Mouse (Mus musculus) lung, embryonic 14.5 days (tissue): Measurements from ENCODE around the gene Phf21a. TPM values are rescaled to one million over a fixed set of nuclear protein-coding genes. Genes with fewer than 3 reads are reported as not detected.

ENCODE experiments used
- ATAC-seq: fragments of 200-750 bp; cut with Nextera tagmentation; 2 replicates; pipeline ENCODE4 v1.8.0; 2017; ENCODE audit warnings: mild to moderate bottlenecking, moderate TSS enrichment, moderate library complexity; ENCODE audit not compliant: insufficient read depth
- DNase-seq: peaks from one replicate; pipeline ENCODE4 v3.0.0-alpha.2; 2015
- H3K27ac ChIP-seq: fragments of 300-500 bp; sonication (generic); 2 replicates; pipeline ENCODE4 v1.5.1; 2014; ENCODE audit warnings: low read depth, mild to moderate bottlenecking, moderate library complexity
- H3K27me3 ChIP-seq: fragments of 300-500 bp; sonication (generic); 2 replicates; pipeline ENCODE4 v1.6.1; 2014; ENCODE audit warnings: low read length, control low read depth; ENCODE audit not compliant: insufficient read depth
- H3K36me3 ChIP-seq: fragments of 300-500 bp; sonication (generic); 2 replicates; pipeline ENCODE4 v1.6.1; 2014; ENCODE audit warnings: control low read depth; ENCODE audit not compliant: insufficient read depth
- H3K4me1 ChIP-seq: fragments of 300-500 bp; sonication (generic); 2 replicates; pipeline ENCODE4 v1.6.1; 2014; ENCODE audit warnings: antibody characterized with exemption, control low read depth; ENCODE audit not compliant: insufficient read depth
- H3K4me2 ChIP-seq: fragments of 300-500 bp; sonication (generic); 2 replicates; pipeline ENCODE4 v1.6.1; 2014; ENCODE audit warnings: mild to moderate bottlenecking
- H3K4me3 ChIP-seq: fragments of 300-500 bp; sonication (generic); 2 replicates; pipeline ENCODE4 v1.5.1; 2014; ENCODE audit warnings: low read depth, low read length
- H3K9ac ChIP-seq: fragments of 300-500 bp; sonication (generic); 2 replicates; pipeline ENCODE4 v1.6.1; 2014
- H3K9me3 ChIP-seq: fragments of 300-500 bp; sonication (generic); 2 replicates; pipeline ENCODE4 v1.6.1; 2016; ENCODE audit warnings: low read depth, low read length, control low read depth
- CTCF ChIP-seq: IDR thresholded peaks from 2 replicates; pipeline ENCODE4 v1.5.1; 2016; ENCODE audit warnings: antibody characterized with exemption, low read depth
- WGBS: fragments of 180-500 bp; shearing (Covaris S2); extraction: QIAGEN DNeasy Blood & Tissue Kit; methylation state at CpG from one replicate; pipeline ENCODE4 v1.1.7; 2014; 5-methylcytosine and 5-hydroxymethylcytosine counted together
- polyA plus RNA-seq: library from polyadenylated mRNA; unstranded; fragments of >200 nt; fragmentation: Nextera tagmentation; extraction: Ambion mirVana; gene quantifications from 2 replicates; pipeline ENCODE4 v1.2.1, GENCODE M21; 2014

The Phf21a gene
- polyA plus RNA-seq, 1 experiment from 2014 or later: 26.1 TPM

DNA sequence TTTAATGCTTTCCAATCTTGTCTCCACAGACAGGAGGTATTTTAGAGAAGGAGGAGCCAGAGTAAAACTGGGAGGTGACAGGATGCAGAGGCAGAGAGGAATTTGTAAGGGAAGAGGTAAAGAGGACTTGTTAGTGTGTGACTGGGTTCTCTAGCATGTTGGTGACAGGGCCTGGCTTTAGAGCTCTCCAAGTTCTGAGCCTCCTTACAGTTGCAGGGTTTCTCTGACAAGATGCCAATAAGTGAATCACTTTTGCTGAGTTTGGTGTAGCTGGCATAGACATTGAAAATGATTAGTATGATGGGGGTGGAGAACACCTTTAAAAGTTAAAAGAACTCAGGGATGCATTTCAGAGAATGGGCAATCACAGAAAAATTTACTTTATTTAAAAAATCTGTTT is 138.8 kb downstream of the Phf21a start:
- ATAC-seq: no peak

DNA sequence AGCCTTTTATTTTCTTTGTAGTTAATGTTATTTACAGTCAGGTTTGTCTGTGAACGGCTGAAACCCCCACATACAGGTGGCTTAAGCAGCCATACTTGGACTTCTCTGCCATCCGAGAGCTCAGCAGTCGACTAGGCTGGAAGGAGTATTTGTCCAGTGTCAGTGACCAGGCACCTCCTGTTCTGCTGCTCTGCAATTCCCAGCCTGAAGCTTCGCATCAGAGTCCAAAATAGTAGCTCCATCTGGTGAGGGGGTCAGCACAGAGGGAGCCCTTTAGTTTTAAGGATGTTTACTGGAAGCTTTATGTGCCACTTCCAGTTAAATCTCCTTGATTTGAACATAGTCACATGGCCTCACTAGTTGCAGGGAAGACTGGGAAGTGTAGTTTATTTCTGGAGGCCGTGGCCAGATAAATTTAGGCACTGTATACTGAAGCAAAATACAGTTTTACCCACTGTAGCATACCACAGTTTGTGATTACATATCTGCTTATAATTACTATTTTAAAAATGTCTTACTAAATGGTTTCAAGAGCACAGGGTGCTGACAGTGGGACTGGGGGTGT is 141.9 kb downstream of the Phf21a start:
- peaks cover 49% of the 10 kb centered on the region for H3K36me3 ChIP-seq
- H3K27ac ChIP-seq: no peak overlapping the region
- no peak overlapping the region for H3K4me3 ChIP-seq
- DNase-seq (no peak), ATAC-seq (no peak)
- H3K4me2 ChIP-seq: no peak overlapping the region
- H3K27me3 ChIP-seq: no peaks in the 10 kb centered on the region
- TF ChIP-seq CTCF: no peak
- 86% methylated on average over 5 of the region's 5 CpGs for WGBS
- no peak overlapping the region for H3K9ac ChIP-seq
- H3K9me3 ChIP-seq: no peaks in the 10 kb centered on the region
- no peaks in the 10 kb centered on the region for H3K4me1 ChIP-seq

More for the DNA sequence above, 138.8 kb downstream of the Phf21a start:
- no peak overlapping the region for H3K27ac ChIP-seq
- no peak for DNase-seq
- TF ChIP-seq CTCF: no peak
- H3K9me3 ChIP-seq: no peaks in the 10 kb centered on the region
- H3K4me1 ChIP-seq: no peaks in the 10 kb centered on the region
- H3K27me3 ChIP-seq: no peaks in the 10 kb centered on the region
- peaks cover 42% of the 10 kb centered on the region for H3K36me3 ChIP-seq
- H3K9ac ChIP-seq: no peak overlapping the region
- H3K4me3 ChIP-seq: no peak overlapping the region
- H3K4me2 ChIP-seq: no peak overlapping the region

DNA sequence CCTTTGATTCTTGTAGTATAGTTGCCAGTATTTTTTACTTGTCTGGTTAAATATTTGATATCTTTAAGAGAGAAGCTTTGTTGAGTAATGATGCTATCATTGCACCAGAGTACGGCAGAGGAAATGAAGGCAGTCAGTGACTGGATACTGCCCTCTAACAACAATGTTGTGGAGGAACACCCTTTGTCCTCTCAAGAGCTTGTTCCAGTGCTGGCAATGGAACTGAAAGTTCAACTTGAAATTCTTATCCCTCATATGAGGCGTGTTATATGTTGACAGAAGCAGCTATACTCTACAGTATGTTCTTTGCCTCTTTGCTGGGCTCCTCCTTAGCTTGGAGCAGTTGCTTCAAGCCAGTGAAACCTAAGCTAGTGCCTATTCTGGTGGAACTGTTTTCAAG is 147.4 kb downstream of the Phf21a start:
- no peaks in the 10 kb centered on the region for H3K4me1 ChIP-seq
- 79% methylated on average over 2 of the region's 2 CpGs for WGBS
- no peak overlapping the region for H3K27ac ChIP-seq
- H3K9me3 ChIP-seq: no peaks in the 10 kb centered on the region
- H3K9ac ChIP-seq: no peak overlapping the region
- no peak overlapping the region for H3K4me2 ChIP-seq
- H3K36me3 ChIP-seq: peaks cover 20% of the 10 kb centered on the region
- no peaks in the 10 kb centered on the region for H3K27me3 ChIP-seq
- no peak for DNase-seq
- no peak for TF ChIP-seq CTCF
- H3K4me3 ChIP-seq: no peak overlapping the region
- ATAC-seq: no peak

DNA sequence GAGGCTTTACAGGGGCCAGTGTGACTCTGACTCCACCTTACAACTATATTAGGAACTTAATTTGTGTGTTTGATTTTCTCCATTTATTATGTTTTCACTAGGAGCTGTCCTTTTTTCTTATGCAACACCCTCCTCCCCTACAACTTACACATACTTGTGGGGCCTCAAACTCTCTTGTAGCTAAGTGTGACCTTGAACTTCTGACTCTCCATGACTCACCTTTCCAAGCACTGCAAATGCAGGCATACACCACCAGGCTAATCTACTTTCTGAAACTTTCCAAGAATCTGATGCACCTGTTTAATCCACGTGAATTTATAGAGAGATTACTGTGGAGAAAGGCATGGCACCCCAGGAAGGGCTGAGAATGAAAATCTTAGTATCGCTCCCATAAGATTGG is 147.9 kb downstream of the Phf21a start:
- whole genome bisulfite sequencing: 90% methylated on average over 2 of the region's 2 CpGs
- ATAC-seq: no peak

DNA sequence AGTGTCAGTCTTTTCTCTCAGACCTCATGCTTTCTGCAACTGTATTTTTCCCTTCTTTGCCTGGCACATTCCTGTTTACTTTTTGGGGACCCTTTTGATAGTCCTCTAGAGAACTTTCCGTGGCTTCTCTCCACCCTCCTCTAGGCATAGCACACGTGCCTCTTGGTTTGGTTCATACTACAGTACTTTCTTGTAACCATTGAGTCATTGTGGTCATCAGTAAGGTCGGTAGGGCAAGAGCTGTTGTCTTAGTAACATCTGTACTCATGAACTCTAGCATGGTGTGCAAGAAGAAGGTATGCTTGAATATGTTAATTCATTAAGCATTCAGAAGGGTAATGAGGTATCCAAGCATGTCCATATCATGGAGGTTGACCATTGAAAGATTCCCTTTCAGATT is 148.4 kb downstream of the Phf21a start:
- Histone ChIP-seq H3K9ac (no peak overlapping the region), H3K4me3 (no peak overlapping the region), H3K9me3 (no peaks in the 10 kb centered on the region), H3K4me2 (no peak overlapping the region), H3K4me1 (no peaks in the 10 kb centered on the region), H3K36me3 (peaks cover 11% of the 10 kb centered on the region), H3K27me3 (no peaks in the 10 kb centered on the region), H3K27ac (no peak overlapping the region)
- DNase-seq (no peak), ATAC-seq (no peak)
- WGBS: 74% methylated on average over 3 of the region's 3 CpGs
- TF ChIP-seq CTCF: no peak

More for the DNA sequence above, 147.9 kb downstream of the Phf21a start:
- no peak overlapping the region for H3K4me3 ChIP-seq
- H3K9me3 ChIP-seq: no peaks in the 10 kb centered on the region
- TF ChIP-seq CTCF: no peak
- no peak overlapping the region for H3K27ac ChIP-seq
- no peak overlapping the region for H3K4me2 ChIP-seq
- H3K4me1 ChIP-seq: no peaks in the 10 kb centered on the region
- no peak overlapping the region for H3K9ac ChIP-seq
- H3K27me3 ChIP-seq: no peaks in the 10 kb centered on the region
- peaks cover 16% of the 10 kb centered on the region for H3K36me3 ChIP-seq
- DNase-seq: no peak

DNA sequence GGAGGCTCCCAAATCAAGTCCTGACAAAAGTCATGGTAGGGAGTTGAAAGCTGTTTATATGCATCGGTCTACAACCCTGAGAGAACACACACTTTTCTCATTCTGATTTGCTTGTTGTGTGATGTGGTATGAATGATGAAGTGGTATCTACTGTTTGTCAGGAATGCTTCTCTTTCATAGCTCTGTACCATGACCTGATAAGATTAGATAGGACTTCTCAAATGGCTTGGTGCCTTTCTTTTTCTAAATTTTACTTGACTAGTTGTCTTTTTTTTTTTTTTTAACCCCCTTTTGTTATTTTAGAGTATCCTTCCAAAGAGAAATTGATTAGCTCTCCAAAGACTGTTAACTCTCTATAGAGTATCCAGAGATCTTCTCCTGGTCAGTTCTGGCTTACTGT is 153.2 kb downstream of the Phf21a start:
- 82% methylated on average over 1 of the region's 1 CpGs for WGBS
- H3K9ac ChIP-seq: no peak overlapping the region
- DNase-seq (no peak), ATAC-seq (no peak)
- no peaks in the 10 kb centered on the region for H3K27me3 ChIP-seq
- H3K4me1 ChIP-seq: no peaks in the 10 kb centered on the region
- no peak overlapping the region for H3K4me3 ChIP-seq
- H3K27ac ChIP-seq: no peak overlapping the region
- H3K9me3 ChIP-seq: no peaks in the 10 kb centered on the region
- H3K36me3 ChIP-seq: peaks cover 15% of the 10 kb centered on the region; the same call in 1 of the 2 replicates
- TF ChIP-seq CTCF: no peak
- no peak overlapping the region for H3K4me2 ChIP-seq

DNA sequence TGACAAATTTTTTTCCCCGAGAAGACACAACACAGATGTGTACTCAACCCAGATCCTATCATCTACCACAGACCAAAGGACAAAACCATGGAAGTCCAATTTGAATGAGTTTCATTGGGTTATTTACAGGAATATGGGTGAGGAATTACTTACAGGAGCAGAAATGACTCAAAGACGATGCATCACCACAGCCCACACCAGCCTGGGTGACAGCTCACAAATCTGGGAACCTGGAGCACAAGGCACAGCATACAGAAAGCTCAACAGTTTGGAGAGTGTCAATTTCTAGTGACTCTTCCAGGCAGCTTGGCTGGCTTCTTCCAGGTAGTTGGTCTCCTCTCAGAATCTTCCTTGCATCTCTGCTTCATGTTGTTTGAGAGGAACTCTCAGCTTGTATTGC is 154.8 kb downstream of the Phf21a start:
- no peak overlapping the region for H3K4me2 ChIP-seq
- no peak overlapping the region for H3K9ac ChIP-seq
- no peaks in the 10 kb centered on the region for H3K9me3 ChIP-seq
- H3K27me3 ChIP-seq: no peaks in the 10 kb centered on the region
- H3K36me3 ChIP-seq: peaks cover 15% of the 10 kb centered on the region; the same call in 1 of the 2 replicates
- H3K4me1 ChIP-seq: no peaks in the 10 kb centered on the region
- no peak for ATAC-seq
- no peak overlapping the region for H3K27ac ChIP-seq
- no peak for DNase-seq
- no peak overlapping the region for H3K4me3 ChIP-seq
- WGBS: 93% methylated on average over 2 of the region's 2 CpGs
- no peak for TF ChIP-seq CTCF

DNA sequence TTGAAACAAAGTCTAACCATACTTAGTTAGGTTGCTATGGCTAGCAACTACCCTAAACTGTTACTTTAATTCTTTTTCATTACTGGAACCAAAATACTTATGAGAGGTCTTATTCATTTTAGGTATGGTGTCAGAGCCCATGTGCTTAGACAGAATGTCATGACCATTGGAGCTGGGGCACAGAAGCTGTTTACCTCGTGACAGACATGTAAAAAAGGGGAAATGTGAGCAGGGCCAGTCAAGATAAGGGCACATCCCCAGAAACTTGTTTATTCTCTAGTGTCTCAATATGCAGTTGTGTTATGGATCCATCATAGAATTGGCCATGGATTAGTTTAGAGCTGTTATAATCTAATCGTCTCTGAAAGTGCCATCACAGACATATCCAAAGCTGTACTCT is 157.6 kb downstream of the Phf21a start:
- no peak for DNase-seq
- H3K27me3 ChIP-seq: no peaks in the 10 kb centered on the region
- no peak for TF ChIP-seq CTCF
- no peaks in the 10 kb centered on the region for H3K4me1 ChIP-seq
- H3K27ac ChIP-seq: no peak overlapping the region
- no peak overlapping the region for H3K4me2 ChIP-seq
- H3K4me3 ChIP-seq: no peak overlapping the region
- no peak overlapping the region for H3K9ac ChIP-seq
- WGBS: 77% methylated on average over 2 of the region's 2 CpGs
- ATAC-seq: no peak
- no peaks in the 10 kb centered on the region for H3K9me3 ChIP-seq
- H3K36me3 ChIP-seq: peaks cover 15% of the 10 kb centered on the region; the same call in 1 of the 2 replicates
